Mouse (Mus musculus) hindlimb bud, embryonic 11.5 days (tissue): ENCODE data around the gene Il21r.

Source experiments
- DNase-seq: peaks from one replicate; pipeline ENCODE4 v3.0.0-alpha.2; 2012; ENCODE audit warnings: low read depth, low spot score; ENCODE audit errors: extremely low spot score

Gene Il21r

DNA sequence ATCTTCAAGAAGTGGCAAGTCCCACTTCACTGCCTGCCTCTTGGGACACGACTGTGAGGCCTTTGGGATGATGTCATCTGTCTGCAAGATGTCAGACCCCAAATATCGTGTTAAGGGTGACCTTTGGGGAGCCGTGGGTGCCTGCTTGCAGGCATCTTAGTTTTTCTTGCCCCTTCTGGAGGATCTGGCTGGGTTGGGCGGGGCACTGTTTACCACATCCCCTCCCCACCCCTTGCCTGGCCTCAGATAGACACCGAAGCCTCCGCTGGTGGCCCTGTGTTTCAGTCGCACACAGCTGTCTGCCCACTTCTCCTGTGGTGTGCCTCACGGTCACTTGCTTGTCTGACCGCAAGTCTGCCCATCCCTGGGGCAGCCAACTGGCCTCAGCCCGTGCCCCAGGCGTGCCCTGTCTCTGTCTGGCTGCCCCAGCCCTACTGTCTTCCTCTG, at the start of gene Il21r:
Gene Il21r, plus strand, starts transcription at position 245 of the 447 bp plus-strand sequence.
- no peak for DNase-seq

DNA sequence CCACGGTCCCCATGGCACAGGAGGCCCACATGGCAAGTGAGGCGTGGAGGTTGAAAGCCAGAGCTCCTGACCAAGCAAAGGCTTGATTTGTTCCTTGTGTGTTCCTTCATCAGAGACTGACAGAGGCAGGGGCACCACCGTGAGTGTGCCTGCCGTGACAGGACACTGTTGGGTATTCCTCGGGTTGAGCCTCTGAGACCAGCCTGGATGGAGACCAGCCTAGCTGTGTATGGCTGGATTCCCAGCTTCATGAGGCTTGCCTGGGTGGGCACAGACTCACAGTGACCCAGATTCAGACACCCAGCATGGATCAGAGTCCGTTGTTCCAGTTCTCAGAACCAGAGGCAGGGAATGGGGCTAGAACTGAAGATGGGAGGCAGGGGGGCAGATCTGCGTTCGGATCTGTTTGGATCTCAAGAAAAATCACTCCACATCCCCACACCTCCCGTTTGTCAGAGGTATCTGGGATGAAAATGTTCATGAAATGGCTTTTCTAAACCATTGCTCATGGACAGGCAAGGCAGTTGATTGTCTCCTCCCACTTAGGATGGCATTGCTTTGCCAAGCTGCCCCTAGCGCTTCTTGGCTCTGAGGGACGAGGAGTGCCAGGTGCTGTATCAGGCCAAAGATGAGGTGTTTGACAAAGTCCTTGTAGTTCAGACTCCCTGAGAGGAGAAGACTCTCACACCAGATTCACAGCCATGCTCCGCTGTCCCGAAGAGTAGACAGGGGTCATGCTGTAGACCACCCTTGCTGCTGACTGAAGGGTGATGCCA, 49.4 kb upstream of the Il21r start:
- DNase-seq: no peak

DNA sequence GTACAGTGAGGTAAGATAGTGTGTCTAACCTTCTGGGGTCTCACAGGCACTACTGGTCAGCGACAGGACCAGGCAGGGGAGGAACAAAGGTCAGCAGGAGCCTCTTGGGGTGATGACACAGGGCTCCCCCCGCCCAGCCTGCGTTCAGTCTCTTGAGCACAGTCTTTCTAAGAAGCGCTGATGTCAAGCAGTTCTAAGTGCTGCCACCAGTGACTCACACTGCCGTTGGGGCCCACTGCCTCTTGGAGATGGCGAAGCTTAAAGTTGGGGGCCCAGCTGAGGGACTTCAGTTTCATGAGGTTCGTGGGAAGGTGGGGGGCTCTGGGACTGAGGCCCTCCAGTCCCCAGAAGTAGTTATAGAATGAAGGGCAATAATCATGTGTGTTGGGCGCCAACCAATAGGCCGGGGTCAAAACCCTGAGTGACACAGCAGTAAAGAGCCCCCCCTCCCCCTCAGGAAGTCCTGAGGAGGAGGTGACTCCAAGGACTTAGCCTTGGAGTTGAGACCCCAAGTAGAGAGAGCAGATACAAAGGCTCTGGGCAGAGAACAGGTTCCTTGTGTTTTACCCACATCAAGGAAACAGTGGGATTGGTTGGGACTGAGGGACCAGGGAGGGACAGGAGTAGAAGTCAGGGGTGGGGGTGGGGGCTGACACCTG, 48.6 kb upstream of the Il21r start:
- DNase-seq: no peak

DNA sequence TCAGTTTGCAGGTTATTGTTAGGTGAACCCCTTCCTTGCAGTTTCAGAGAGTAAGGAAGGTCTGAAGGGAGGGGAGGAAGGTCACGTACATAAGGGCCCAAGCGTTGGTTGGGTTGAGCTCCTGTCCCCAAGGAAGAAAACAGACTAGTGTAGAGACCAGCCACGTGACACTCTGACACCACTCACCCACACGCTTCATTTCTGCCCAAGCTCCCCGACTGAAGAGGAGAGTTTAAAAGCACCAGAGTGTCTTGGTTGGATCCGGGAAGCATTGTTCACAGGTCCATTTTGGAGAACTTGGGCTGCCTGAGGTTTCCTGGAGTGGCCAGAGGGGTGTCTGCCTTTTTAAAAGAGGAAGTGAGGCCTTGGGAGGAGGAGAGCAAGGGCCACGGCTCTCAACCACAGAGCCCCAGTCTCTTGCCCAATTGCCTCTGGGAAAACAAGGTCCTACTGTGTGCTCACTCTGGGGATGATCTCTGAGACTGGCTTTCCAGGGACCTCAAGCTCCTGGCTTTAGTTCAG, 47.8 kb upstream of the Il21r start:
- no peak for DNase-seq

DNA sequence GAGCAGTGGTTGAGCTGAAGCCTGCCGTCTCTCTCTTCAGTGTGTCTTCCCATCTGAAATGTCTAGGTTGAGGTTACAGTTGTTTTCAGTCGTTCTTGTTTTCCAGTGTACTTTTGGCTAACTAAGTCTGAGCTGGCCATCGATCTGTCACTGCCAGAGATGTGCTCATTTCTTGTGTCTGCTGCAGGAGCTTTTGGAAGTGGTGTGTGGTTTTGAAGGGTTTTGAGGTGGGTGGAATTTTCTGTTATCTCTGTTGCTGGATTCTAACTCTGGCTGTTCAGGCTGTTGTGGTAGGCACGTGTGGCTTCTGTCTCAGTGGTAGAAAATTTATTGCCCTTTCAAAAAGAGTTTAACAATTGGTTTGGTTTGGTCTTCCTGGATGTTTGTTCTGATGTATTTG, 47.1 kb upstream of the Il21r start:
- no peak for DNase-seq

DNA sequence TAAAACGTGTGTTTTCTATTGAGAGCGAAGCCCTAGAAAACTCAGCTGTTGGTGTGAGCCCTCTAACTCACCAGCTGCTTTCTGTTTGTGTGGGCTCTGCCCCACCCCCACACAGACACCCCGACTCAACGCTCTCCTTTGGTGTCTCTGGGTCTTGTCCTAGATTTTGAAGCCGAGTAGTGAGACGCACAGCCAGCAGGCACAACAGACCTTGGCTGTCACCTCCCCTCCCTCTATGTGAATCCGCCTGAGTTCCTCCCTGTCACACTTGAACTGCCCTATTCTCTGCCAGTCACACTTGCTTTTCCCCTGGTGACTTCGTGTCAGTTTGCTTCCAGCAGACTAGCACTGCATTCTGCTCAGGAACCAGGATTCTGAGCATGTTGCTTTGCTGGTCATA, 46.4 kb upstream of the Il21r start:
- DNase-seq: no peak

DNA sequence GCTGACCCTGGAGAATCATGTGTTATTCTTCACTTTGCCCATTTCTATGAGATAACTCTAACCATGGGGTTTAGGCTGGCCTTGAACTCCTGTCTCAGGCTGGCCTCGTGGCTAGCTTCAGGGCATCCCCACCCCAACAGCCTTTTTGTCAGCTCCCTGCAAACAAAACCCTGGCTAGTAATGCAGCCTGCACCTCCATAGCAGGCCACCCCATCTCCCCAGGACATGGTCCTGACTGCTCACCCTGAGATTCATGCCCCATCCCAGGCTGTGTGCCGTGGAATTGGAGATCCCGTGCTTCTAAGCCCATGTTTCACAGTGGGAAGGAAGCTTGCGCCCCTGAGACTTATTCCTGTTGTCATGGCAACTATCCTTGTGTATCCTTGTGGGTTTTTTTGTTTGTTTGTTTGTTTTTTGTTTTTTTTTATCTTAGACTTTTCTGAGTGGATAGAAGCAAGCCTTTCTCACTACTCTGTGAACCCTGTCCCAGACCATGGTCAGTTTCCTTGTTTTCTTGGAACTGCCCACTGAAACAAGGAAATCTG, 44.8 kb upstream of the Il21r start:
- DNase-seq: no peak

DNA sequence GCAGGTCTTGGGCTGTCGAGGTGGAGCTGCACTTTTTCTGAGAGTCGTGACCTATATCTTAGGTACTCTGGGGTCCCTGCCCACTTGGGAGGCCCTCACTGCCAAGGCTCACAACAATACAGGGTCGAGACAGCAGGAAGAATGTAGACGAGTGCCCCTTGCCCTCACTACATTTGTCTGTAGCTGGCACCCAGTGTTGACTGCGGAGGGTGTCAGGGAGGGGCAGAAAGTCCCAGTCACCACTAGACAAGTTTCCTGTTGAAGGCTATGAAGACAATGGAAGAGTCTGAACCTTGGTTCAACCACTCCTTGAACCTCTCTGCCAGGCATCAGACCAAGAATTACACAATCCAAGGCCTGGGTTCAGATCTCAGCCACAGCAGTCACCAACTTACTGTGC, 44.2 kb upstream of the Il21r start:
- no peak for DNase-seq

DNA sequence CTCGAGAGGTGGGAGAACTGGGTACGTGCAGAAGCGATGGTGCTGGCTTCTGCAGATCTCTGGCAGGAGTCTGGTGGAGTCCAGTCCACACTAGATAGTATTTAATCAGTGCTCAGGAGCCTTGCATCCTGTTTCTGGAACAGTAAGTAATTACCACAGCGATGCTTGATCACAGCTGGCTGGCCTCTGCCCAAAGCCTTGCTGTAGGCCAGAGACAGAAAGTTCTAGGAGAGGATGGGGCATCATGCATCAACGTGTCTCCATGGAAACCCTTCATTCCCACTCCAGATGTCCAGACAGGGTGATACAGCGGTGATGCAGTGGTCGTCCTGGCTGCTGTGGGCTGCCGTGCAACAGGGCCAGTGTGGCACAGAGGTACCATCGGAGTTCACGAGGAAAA, 43.7 kb upstream of the Il21r start:
- no peak for DNase-seq

DNA sequence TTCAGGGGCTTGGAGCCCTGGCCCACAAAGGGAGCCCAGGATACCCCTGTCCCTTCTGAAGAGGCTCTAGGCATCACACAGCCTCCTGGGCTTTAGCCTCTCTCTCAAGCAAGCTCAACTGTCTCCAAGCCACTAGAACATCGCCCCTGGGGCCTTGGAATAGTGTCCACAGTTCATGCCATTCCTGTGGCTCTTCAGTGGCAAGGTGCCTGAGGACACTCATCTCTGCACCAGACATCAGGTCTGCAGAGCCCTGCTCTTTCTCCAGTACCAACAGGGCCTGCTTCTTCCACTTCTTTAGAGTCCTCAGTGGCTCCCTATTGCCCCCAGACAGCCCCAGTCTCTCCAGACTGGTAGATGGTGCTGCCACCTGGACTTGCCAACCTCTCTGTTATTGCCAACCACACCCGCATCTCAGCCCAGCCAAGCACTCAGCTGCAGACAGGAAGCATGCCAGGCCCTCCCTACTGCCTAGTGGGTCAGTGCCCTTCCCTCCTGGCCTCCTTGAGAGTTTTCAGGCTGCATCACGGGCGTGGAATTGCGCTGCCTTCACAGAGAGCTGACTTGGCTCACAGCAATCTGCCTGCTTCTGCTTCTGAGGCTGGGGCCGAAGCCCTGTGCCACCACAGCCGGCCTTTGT, 43.0 kb upstream of the Il21r start:
- DNase-seq: no peak

DNA sequence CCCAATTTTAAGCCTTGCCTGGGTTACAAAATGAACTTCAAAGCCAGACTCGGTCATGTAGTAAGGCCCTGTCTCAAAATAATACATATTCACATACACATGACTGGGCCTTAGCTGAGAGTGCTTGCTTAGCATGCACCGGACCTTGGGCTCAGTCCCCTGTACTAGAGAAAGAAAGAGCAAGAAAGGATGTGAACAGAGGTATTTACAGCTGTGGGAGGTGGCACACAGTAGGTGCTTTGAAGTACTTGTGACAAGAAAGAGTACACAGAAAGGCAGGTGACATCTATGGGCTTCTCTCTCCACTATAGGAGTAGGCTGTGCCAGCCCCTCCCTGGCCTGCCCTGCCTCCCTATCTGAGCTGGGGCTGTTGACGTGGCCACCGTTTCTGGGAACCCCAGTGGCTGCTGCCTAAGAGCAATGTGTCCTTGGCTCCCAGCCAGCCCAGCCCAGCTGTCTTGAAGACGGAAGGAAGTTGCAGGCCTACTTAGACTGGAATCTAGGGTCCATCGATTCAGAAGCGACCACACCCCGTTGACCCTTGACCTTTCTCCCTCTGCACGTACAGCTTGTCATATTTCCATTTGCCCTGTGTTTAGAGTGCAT, 42.0 kb upstream of the Il21r start:
- no peak for DNase-seq

DNA sequence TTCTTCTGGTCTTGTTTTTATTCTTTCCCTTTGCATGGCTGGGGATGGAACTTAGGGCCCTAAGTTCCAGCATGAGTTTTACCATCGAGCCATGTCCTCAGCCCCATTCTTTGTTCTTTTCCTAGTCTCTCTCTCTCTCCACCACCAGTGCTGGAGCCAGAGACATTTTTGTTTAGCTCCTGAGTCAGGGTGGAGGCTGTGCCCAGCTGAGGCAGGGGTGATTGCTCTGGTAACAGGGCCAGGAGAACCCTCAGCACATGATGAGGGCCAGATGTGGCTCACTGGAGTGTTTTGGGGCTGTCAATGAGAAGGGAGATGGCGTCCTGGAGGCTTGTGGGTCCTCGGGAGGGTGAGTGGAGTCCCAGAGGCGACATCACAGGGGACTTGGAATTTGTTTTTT, 40.8 kb upstream of the Il21r start:
- no peak for DNase-seq

DNA sequence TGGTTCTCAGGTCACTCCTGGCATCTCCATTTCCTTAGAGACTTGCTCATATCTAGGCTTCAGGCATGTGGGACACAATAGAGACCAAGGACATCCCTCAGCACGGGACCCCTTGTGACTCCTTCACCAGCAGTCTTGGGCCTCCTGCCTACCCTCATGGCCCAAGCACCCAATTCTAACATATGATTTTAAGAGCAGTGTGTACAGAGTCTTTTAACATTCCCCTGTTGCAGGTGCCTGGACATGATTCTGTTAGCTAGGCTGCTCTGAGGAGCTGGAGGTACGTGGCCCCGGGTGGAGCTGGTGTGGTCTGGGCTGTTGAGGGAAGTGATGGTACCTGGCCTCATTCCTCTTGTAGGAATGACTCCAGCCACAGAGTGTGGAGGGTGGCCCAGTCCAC, 40.1 kb upstream of the Il21r start:
- DNase-seq: no peak

DNA sequence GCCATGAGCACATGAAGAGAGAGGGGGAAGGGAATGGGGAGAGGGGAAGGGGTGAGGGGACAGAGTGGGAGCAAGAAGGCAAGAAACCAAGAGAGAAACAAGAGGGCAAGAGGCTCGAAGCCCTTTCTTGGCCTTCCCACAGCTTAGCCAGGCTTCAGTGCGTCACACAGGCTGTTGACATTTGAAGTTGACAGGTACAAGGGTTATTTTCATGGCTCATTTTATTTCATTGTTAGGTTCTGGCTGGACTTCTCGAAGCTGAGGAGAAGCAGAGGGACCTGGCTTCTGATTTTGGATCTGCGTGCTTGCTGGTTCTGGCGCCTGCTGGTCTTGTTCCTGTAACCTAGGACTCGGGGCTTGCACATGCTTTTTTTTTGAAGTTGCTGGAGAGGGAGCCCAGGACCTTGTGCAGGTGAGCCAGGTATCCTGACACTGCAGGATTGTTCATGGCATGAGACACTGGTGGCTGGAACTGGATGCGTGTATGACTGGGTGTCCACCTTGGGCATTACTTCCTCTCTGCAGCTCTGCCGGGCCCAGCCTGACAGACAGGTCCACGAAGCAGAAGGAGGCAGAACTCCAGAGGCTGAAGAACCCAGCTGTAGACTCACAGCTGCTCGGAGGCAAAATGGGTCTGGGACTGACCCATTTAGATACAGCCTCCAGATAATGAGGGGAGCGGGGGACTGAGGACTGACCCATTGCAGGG, 38.8 kb upstream of the Il21r start:
- DNase-seq: no peak

DNA sequence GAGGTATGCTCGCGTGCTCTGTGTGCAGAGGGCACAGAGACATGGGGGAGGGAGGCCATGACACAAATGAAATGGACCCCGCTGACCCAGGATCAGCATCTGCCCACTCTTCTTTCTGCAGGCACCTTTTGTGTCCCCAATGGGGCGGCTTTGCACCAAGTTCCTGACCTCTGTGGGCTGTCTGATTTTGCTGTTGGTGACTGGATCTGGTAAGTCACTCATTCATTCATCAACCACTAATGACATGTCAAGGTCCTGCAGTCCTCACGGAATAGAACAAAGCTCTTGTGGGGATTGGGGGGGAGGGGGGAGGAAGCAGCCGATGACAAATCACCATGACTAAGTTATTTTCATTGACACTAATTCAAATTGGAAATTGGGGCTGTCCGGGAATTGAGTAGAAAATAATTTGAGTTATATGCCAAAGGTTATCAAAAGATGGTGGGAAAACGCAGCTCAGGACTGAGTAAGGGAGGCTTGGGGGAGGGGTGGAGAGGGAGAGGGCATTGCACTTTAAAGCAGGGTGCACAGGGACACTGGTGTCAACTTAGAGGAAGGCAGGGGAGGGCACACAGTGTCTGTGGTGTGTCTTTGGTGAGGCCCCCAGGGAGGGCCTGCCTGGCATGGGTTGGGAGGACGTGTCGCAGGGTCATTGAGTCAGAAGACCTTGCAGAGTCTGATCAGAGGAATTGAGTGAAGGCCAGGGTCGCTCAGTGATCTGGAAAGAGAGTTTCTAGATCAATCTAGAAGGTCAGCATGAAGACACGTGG, 37.5 kb upstream of the Il21r start:
- no peak for DNase-seq

DNA sequence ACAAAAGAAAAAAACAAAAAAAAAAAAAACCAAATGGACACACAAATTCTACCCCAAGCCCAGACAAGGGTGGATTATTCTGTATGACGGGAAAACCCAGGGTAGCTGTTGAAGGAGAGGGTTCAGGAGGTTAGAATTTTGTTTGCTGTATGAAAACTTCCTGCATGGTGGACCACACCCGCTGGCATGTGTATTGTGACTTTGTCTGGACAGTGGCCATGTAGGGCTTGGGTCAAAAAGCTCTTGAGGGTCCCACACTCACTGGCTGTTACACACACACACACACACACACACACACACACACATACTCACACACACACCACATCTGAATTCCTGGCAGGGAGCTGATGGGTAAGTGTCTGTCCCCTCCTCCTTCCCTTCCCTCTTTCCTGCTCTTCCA, 36.8 kb upstream of the Il21r start:
- no peak for DNase-seq

DNA sequence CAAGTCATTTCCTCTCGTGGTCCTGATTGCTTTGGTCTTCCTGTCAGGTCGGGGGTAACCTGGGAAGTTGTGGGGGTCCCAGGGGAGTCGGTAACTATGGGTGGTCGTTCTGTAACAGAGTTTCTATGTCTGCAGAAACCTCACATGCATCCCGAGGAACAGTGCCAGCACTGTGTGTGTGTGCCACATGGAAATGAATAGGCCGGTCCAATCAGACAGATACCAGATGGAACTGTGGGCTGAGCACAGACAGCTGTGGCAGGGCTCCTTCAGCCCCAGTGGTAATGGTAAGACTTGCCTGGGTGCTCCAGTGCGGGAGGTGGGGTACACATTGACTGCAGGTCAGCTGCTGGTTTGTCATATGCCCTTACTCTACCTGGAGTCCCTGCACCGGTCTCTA, 34.3 kb upstream of the Il21r start:
- DNase-seq: no peak

DNA sequence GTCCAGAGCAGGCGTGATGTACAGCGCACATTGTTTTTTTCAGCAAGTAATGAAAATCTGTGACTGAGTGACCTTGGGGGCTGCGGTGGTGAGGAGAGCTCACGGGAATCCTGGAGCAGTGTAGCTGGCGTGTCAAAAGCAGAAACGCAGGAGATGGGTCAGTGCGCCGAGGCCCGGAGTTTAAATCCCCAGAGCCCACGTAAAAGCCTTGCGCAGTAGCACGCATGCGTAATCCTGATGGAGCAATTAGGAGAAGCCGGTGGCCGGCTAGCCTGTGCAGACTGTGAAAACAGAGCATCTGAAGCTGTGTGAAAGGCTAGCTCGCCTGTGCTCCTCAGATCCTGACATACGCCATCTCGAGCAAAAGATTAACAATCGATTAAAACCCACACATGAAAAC, 31.3 kb upstream of the Il21r start:
- DNase-seq: no peak

DNA sequence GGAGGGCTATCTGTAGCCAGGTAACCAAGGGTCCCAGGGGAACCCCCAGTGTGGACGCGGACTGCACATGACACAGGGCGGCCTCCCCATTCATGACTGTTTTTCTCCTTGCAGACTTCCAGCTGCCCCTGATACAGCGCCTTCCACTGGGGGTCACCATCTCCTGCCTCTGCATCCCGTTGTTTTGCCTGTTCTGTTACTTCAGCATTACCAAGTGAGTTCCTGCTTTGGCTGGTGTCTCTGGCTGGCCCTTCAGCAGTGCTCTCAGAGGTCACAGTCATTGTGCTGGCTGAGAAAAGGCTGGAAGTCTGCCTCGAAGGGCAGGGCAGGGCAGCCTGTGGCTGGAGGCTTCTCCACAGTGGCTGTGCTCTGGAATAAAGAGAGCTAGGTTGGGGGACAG, 30.5 kb upstream of the Il21r start:
- DNase-seq: no peak

DNA sequence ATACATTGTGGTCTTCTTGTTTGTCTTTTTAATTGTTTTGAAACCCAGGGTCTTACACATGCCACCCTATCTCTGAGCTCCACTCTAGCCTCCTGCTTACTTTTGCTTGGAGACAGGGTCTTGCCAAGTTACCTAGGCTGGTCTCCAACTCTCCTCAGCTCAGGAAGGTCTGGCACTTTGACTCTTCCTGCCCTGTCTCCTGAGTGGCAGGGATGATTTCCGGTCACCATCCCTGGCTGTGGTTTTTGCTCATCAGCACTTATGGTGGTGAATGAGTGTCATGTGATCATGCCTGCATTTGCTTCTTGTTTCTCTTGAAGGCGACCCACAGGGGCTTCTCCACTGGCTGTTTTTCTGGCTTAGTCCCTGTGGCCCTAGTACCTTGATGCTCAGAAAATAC, 29.4 kb upstream of the Il21r start:
- no peak for DNase-seq
